Mouse (Mus musculus) monocyte, adult 5-6 weeks (primary cell): ENCODE results near the gene Spdya. TPM values are rescaled to one million over a fixed set of nuclear protein-coding genes. Genes with fewer than 3 reads are reported as not detected.
"Not testable (repeated sequence)": the region's sequence is repeated elsewhere in the genome, so short reads cannot be mapped to it uniquely, and the experiment has no call there.

Experiments
- ATAC-seq: fragments of 153-309, 156-312 bp; replicated peaks from 2 replicates; pipeline ENCODE4 v1.8.0; 2017; ENCODE audit warnings: mild to moderate bottlenecking; ENCODE audit not compliant: low TSS enrichment, insufficient number of reproducible peaks, severe bottlenecking, poor library complexity, low FRiP score
- total RNA-seq: library from RNA; stranded (forward); fragments of 200-1000, 200-491, 200-594 nt; gene quantifications from 3 replicates; pipeline ENCODE4 v1.2.3, GENCODE M21; 2017

Gene Spdya
- total RNA-seq: 1.4 TPM in 1 of 3 replicates, not detected in the others

DNA sequence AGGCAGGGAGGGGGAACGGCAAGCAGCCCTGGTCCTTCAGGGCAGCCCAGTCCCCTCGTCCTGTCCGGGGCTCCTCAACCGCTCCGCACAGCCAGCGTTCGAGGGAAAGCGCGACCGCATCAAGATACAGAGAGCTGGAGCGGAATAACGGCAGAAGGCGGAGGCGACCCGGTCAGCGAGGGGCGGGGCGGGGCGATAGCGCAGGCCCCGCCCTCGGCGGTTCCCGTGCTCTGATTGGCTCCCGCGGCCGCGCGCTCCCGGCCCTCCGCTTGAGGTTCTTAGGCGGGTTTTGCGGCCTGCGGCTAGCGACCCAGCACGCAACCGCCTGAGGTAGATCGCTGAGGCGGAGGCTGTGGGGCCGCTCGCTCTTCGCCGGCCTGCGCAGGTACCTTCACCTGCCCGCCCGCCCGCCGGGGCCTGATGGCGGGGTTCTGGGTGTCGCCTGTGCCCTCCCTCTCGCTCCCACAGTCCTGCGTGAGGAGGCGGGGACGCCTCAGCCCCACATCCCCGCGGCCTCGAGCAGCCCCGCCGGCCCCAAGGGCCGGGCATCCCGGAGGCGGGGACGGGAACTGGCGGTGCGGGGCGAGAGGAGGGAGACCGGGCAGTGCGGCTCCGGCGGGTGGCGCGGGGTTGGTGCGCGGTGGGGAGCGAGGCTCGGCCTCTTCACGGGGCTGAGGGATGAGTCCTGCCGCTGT is at the start of gene Spdya:
Gene Spdya (plus strand): TSS at position 305 of the 695 bp plus-strand sequence.
- ATAC-seq: peak; percentile 83

DNA sequence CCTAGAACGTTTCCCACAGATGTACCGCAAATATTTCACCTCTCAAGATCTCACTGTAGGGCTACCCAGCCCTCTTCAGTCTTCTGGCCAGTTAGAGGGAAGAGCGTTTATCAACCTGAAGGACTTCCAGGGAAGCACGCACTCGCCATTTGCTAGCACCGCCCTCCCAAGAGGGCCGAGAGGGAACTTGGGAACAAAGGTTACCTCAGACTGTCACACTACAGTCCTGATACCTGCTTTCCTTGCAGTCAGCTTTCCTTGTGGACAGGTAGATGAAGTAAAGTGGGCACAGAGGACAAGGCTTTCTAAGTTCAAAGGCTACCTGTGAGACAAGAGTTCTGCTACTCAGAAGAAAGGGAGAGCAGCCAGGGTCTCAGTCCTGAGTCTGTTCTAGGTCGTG is 45.0 kb upstream of the Spdya start:
- ATAC-seq: no peak

DNA sequence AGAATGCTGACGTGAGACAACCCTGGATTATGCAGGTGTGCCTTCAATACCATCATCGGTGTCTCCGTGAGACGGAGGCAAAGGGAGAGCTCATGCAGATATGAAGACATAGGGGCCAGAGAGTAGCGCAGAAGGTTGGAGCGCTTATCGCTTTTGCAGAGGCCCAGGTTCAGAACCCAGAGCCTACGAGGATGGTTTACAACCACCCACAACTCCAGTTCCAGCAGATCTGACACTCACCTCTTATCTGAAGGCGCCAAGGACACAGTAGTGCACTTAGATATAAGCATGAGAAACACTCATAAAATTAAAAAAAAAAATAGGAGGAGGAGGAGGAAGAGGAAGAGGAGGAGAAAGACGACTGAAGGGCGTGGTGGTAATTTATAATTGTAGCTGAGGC is 41.6 kb upstream of the Spdya start:
- no peak for ATAC-seq

DNA sequence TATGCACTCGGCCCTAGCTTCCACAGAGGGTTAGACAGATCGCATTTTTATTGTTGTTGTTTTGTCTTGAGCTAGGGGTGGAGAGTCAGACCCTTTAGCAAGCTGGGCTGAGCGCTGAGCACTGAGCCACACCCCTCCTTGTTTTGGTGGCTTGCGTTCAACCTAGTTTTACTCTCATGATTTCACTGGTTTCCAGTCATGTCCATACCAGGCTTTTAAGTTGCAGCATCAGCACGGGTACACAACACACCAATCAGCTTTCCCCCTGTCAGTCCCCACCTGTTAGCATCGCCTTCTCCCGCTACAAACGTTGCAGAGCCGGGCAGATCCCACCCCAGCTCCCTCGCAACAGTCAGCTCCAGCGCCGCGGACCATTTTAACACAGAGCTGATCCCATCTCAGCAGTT is 25.6 kb upstream of the Spdya start:
- peak; percentile 18 for ATAC-seq

DNA sequence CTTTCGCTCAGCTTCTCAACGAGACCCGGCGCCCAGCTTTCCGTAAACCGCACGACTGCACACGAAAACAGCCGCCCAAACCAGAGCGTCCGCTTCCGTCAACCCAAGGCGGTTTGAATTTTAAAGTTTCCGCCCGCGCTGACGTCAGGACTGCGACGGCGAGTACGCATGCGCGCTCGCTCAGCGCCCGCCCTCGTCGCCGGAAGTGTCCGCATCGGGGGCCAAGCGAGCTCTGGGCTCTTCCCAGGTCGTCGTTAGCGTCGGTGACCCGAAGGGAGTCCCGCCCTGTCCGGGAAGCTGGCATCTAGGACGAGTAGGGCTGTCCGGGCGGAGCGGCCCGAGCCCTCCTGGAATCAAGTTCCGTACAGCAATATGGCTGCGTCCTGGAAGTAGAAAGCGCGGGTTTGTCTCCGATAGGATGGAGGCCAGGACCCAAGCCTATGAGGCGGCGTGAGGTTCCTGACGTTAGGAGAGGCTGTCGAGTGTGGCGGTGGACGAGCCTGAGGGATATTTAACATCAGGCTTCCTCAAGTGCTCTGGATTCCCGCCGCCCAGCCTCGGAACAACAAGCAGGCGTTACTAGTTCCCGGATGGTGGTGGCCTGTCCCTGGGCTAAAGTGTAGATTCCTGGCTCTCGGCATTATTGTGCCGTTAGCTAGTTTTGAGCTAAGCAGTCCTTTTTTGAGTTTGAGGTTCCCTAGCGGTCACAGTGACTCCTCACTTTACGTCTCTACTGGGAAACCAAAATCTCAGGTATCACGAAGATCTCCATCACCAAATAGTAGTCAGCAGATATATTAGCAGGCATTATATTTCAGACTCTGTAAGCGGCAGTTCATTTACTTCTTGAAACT is 24.9 kb upstream of the Spdya start, which contains the start of gene Ndc80:
Gene Ndc80 (minus strand): TSS at position 147 of the 854 bp plus-strand sequence.
- ATAC-seq: peak; percentile 93

DNA sequence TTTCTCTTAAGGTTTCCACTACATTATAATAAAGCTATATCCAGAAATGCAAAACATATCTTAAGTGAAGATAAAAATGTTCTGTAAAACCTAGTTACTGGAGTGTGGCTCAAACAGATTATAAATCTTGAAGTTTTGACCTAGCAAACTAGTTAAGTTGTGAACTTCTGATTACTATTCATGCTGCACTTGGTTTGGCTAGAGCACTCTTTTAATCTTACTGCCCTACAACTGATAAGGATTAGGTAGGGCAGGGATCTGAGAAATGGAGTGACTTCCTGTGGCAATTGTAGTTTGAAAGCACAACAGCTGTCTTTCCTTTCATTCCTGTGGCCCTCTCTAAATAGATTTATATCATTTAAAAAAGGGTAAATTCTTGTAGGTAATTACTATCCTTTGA is 23.8 kb upstream of the Spdya start:
- ATAC-seq: no peak

DNA sequence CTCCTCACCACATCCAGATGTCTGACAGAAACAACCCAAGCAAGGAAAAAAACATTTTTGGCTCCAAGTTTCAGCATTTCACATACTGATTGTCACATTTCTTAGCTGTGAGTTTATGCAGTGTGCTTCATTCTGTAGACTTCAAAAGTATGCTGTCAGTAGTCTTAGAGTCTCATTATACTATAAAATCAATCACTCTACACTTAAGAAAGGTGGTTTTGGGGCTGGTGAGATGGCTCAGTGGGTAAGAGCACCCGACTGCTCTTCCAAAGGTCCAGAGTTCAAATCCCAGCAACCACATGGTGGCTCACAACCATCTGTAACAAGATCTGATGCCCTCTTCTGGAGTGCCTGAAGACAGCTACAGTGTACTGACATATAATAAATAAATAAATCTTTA is 16.3 kb upstream of the Spdya start:
- not testable (repeated sequence) for ATAC-seq

DNA sequence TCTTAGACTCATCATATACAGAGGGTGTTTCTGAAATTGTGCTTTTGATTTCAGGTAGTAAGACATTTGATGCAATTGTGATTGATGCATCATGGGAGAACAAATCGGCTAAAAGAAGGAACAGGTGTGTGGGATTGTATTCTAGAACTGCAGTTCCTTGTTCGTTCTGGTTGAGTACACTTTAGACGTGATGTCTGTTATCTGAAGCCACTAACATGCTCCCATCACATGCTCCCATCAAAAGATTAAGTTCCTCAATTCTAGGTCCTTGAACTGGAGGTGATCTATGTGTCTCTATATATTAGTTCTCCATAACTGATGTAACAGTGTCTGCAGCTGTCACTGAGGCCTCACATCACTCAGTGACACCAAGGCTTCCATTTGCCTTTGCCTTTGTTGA is 14.7 kb upstream of the Spdya start:
- ATAC-seq: no peak

DNA sequence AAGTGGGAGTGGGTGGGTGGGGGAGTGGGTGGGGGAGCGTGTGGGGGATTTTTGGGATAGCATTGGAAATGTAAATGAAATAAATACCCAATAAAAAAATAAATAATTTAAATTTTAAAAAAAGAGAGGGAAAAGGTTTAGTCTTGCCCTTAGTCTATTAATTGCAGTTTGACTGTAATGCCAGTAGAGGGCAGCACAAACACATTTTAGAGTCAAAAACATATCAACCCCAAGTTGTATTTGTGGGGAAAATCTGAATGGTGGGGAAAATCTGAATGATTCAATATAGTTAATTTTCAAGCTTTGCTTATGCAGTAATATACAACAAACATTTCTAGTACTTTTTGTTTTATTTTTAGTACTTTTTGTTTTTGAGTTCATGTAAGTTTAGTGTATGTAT is 3.3 kb upstream of the Spdya start:
- ATAC-seq: no peak

DNA sequence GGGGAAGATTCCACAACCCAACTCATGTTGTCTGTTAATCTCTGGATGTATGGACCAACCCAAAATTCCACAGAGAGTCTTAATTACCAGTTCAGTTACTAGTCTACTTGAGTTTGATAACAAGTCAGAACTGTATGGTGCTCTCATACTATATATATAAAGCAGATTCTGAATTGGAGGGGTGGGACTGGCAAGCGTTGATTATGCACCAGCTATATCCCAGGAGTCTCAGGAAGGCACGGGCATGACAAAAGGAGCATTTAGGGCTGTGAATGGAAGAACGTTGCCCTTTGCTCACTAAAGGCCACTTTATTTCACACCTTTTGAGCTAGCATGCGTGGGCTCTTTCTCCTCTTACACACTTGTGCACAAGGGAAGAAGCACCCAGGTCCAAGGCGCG is 511 bp upstream of the Spdya start:
- no peak for ATAC-seq

DNA sequence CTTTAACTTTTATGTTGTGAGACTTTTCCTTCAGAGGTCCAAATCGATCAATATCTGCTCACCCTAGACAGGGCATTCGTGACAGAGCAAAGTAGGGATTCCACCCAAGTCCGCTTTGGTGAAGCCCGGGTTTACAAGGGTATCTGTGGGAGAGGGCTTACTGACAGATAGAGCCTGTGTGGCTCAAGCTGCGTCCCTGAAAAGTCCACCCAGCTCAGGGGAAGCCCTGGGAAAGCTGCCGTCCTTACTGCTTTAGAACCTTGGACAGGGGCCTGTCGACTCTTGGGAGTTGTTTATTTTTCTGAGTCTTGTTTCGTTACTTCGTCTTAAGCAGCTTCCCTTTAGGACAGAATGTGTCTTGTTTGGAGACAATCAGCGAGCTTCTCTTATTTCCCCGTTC is 1.0 kb downstream of the Spdya start:
- no peak for ATAC-seq

DNA sequence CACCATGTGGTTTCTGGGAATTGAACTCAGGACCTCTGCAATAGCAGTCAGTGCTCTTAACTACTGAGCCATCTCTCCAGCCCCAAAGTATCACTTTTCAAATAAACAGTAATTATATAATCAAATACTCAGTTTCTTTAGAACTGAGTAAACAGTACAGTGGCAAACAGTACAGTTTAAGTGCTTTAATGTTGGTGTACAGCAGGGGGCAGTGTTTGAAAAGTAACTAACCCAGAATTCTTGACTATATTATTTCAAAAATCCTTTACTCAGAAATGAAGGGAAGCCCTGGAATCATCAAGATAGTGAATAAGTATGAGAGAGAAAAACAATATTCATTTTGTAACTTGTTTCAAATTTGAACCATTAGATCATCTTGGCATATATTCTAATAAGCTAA is 9.8 kb downstream of the Spdya start:
- 0 out of 2 replicates have a peak, but pooled peaks have one; percentile 53 for ATAC-seq

DNA sequence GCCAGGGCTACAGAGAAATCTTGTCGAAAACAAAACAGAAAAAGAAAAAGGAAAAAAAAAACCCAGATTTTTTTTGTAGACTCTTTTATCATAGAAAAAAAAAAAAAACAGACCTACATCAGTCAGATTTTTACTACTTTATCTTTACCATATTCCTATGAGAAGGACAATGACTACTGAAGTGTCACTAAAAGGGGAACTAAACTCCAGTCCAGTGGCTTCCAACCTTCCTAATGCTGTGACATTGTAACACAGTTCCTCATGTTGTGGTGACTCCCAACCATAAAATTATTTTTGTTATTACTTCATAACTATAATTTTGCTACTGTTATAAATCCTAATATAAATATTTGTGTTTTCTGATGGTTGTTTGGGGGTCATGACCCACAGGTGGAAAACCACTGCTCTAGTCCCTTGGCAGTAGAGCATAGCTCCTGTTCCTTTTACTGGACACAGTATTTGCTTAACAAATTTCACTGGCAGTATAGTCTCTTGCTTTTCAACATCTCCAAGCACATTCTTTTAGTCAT is 27.4 kb downstream of the Spdya start:
- ATAC-seq: no peak

DNA sequence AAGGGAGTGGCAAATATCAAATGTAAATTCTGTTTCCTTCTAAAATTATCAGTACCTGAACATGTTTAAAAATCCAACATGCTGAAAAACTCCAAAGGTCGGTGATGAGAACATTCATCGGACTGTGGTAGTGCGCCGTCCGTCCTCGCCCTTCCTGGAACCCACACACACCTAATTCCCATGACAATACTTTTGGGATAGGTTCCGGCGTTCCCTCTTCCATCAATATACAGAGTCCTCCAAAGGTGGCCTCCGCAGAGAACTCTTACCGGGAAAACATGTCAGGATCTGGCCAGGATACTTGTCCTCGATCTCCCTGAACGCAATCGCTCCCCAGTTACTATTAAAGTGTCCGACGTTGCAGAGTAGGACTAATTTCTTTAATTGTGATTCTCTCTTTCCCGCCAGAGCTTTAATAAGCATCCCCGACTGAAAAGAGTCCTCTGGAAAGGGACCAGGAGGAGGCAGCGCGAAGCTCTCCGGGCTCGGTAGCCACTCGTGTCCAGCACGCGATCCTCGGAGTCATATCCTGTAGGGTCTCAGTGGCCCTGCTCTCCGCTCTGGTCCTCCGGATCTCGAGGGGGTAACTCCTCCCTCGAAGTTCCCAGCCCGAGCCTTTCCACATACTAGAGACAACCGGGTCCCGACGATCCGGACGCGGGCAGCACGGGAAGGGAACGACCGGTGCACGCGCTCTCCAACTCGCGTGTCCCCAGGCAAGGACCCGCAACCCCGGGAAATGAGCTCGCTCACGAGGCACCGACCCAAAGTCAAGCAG is 46.2 kb downstream of the Spdya start:
- ATAC-seq: 0 out of 2 replicates have a peak, but pooled peaks have one; percentile 24

DNA sequence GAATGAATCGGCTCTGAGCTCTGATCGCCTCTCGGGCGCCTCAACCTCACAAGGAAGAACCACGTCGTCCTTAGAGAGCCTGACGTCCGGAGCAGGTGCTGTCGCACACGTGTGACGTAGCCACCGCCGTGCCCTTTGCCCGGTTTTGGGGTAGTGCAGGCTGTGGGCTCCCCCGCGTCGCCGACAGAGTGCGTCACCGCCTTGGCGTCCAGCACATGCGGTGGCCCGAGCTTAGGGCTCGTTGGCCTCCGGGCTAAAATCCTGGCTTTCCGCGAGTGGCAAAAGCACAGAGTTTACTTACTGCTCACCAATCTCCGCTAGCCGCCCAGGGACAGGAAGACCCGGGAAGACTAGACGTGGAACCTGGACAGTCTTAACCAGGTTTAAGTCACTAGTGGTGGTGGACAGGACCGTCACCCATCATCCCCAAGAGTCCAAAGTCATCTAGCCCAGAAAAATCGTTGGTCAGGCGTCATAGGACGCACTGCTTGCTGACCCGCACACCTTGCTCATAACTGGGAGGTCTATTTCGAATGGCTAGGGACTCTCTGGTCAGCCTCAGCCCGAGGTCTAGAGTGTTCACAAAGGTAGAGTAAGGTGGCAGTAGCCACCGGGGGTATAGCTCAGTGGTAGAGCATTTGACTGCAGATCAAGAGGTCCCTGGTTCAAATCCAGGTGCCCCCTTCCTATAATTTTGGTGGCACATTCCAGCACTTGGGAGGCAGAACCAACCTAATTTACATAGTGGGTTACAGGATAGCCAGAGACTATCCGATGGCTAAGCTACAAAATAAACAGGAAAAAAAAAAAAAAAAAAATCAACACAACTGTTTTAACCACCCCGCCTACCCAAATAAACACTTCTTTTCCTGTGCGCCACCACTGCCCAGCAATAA is 47.0 kb downstream of the Spdya start:
- ATAC-seq: peak; percentile 97

DNA sequence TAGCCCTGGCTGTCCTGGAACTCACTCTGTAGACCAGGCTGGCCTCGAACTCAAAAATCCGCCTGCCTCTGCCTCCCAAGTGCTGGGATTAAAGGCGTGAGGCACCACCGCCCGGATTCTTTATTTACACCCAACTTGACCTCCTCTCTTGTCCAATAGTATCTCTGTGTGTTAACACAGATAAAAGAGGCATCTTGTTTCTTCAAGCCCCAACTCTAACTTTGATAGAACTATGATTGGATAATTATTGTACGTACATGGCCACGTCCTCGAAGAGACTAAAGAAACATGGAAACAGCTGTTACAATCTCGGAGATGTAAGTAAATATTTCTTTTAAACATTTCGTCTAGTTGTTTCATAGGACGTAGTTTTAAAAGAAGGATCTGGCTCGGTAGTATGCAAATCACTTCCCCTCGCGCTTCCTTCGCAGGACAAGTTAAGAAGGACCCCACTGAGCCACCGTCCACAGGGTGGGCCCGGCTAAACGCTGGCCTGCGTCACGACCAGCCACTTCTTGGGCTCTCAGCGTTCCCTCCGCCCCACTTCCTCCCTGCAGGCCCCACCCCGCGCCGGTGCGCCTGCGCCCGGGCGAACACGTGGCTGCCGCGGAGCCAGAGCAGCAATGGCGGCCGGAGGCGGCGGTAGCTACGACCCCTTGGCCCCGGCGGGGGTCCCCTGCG is 63.9 kb downstream of the Spdya start, which contains the start of gene Wdr43:
Gene Wdr43 (plus strand): TSS at position 258 of the 681 bp plus-strand sequence.
- ATAC-seq: peak; percentile 99

DNA sequence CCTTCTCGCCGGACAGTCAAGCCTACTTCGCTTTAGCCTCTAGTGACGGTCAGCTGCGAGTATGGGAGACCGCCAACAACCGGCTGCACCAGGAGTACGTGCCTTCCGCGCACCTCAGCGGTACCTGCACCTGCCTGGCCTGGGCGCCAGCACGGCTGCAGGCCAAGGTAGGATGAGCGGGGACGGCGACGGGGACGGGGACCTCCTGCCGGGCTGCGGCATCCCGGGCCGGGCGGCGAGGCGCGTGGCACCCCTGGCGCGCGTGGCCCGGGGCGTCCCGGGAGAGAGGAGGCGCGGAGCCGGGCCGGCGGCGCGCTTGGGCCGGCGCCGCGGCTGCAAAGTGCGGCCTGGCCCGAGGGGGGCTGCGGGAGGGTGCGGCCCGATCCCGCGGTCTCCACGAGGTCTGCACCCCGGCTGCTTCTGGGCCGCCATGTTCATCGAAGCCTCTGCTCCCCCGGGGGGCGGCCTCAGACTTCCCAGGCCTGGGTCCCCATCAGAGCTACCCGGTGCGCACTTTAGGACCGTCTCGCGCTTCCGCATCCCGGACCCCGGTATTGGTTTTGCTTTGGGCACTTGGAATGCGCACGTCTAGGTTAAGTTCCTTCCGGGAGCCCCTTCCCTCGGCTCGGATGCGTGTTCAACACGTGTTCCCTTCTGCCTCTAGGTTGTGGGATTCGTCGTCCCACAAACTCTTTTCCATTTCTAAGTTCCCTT is 64.6 kb downstream of the Spdya start:
- peak; percentile 9; the same call in 1 of the 2 replicates for ATAC-seq
